Mouse (Mus musculus) liver, embryonic 11.5 days (tissue): Measurements from ENCODE around the gene Nxpe4. TPM values are rescaled to one million over a fixed set of nuclear protein-coding genes. Genes with fewer than 3 reads are reported as not detected.

Experiments used
- ATAC-seq: fragments of 200-750 bp; cut with Nextera tagmentation; replicated peaks from 2 replicates; pipeline ENCODE4 v1.8.0; 2017; ENCODE audit warnings: moderate number of reproducible peaks, mild to moderate bottlenecking, moderate TSS enrichment, moderate library complexity; ENCODE audit not compliant: low FRiP score
- DNase-seq: peaks from one replicate; pipeline ENCODE4 v3.0.0-alpha.2; 2017; ENCODE audit warnings: low spot score
- H3K27ac ChIP-seq: fragments of 300-500 bp; sonication (generic); 2 replicates; pipeline ENCODE4 v1.5.1; 2014; ENCODE audit warnings: mild to moderate bottlenecking, low read depth, low read length, control low read depth
- H3K27me3 ChIP-seq: fragments of 300-500 bp; sonication (generic); replicated peaks from 2 replicates; pipeline ENCODE4 v1.6.1; 2014; ENCODE audit warnings: low read length, mixed read lengths; ENCODE audit not compliant: control insufficient read depth, insufficient read depth
- H3K36me3 ChIP-seq: fragments of 300-500 bp; sonication (generic); 2 replicates; pipeline ENCODE4 v1.6.1; 2014; ENCODE audit warnings: mild to moderate bottlenecking, low read length, moderate library complexity, mixed read lengths; ENCODE audit not compliant: control insufficient read depth, insufficient read depth
- H3K4me1 ChIP-seq: fragments of 300-500 bp; sonication (generic); replicated peaks from 2 replicates; pipeline ENCODE4 v1.6.1; 2014; ENCODE audit warnings: low read length, mixed read lengths; ENCODE audit not compliant: control insufficient read depth, insufficient read depth
- H3K4me2 ChIP-seq: fragments of 300-500 bp; sonication (generic); 2 replicates; pipeline ENCODE4 v1.6.1; 2014; ENCODE audit warnings: mild to moderate bottlenecking, control low read depth, moderate library complexity
- H3K4me3 ChIP-seq: fragments of 300-500 bp; sonication (generic); 2 replicates; pipeline ENCODE4 v1.5.1; 2014; ENCODE audit warnings: low read depth, low read length, control low read depth
- H3K9ac ChIP-seq: fragments of 300-500 bp; sonication (generic); 2 replicates; pipeline ENCODE4 v1.6.1; 2014; ENCODE audit warnings: low read depth, low read length, control low read depth
- H3K9me3 ChIP-seq: fragments of 300-500 bp; sonication (generic); 2 replicates; pipeline ENCODE4 v1.6.1; 2016; ENCODE audit warnings: low read length, inconsistent platforms, mixed read lengths; ENCODE audit not compliant: control insufficient read depth
- WGBS: fragments of 180-500 bp; shearing (Covaris S2); extraction: QIAGEN DNeasy Blood & Tissue Kit; methylation state at CpG from one replicate; pipeline ENCODE4 v1.1.7; 2014; 5-methylcytosine and 5-hydroxymethylcytosine counted together
- polyA plus RNA-seq: library from polyadenylated mRNA; unstranded; fragments of >200 nt; fragmentation: Nextera tagmentation; extraction: Ambion mirVana; gene quantifications from 2 replicates; pipeline ENCODE4 v1.2.1, GENCODE M21; 2014

Gene Nxpe4
- polyA plus RNA-seq, 1 experiment from 2014 or later: 10.0 TPM

DNA sequence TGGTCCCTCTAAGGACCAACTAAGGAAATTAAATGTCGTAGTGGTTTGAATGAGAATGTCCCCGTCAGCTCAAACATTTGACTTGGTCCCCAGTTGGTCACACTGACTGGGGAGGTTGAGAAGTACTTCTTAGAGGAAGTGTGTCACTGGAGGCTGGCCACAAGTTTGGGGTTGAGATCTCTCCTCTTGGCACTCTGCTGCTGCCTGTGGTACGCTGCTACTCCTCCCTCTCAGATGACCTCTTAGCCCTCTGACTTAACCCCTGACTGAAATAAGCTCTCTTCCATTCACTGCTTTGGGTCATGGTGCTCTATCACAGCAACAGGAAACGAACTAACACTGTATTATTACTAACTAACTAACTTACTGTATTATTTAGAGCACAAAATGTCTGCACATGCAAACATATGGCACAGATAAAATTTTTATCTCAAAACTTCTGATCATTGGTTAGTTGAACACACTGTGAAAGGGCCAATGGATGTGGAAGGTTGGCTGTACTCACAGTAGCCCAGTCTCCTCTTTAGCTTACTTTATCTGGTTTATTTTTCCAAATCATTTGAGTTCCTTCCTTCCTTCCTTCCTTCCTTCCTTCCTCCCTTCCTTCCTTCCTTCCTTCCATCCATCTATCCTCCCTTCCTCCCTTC, 211.5 kb downstream of the Nxpe4 start:
- Histone ChIP-seq H3K27ac (no peak overlapping the region), H3K4me2 (no peak overlapping the region), H3K9me3 (no peaks in the 10 kb centered on the region), H3K9ac (no peak overlapping the region), H3K4me1 (peaks cover 6% of the 10 kb centered on the region; the same call in 1 of the 2 replicates), H3K27me3 (no peaks in the 10 kb centered on the region), H3K36me3 (no peaks in the 10 kb centered on the region), H3K4me3 (no peak overlapping the region)
- no peak for DNase-seq
- ATAC-seq: peak; percentile 69; the same call in 1 of the 2 replicates
- WGBS: 56% methylated on average over 4 of the region's 4 CpGs

DNA sequence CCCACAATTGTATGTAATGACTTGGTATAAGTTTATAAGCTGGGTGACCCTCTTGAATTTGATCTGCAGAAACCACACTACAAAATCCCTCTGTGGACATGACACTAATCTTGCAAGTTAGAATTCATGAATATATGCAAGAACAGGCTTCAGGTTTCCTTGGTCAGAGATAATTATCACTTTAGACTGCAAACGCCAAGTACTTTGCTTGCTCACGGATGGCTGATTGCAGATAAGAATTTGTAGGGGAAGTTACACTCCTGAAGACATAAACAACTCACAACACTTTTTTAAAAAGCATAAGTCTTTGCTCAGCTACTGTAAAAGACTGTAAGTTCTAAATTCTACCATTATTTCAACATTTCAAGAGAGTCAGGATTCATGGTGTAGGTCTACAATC, 212.5 kb downstream of the Nxpe4 start:
- ATAC-seq: no peak
- Histone ChIP-seq H3K9ac (no peak overlapping the region), H3K4me2 (no peak overlapping the region), H3K27ac (no peak overlapping the region), H3K9me3 (no peaks in the 10 kb centered on the region), H3K4me1 (peaks cover 6% of the 10 kb centered on the region; the same call in 1 of the 2 replicates), H3K36me3 (no peaks in the 10 kb centered on the region), H3K4me3 (no peak overlapping the region), H3K27me3 (no peaks in the 10 kb centered on the region)
- WGBS: 24% methylated on average over 2 of the region's 2 CpGs
- DNase-seq: no peak

DNA sequence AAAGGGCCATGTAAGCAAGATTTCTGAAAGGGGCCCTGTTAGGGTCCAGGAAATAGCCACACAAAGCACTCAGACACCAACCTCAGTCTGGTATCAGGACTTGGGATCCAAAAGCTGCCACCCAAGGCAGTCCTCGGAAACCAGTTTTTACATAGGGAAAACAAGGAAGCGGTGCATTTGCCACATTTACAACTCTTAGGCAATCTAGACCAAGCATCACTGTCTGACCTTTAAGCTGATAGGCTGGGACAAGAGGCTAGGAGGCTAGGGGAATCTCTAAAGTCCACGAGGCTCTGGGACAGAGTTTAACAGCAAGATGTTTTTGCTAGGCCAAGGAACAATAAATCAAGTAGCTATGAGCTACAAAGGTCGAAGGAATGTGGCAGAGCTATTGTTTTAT, 226.6 kb downstream of the Nxpe4 start:
- Histone ChIP-seq H3K27me3 (no peaks in the 10 kb centered on the region), H3K36me3 (no peaks in the 10 kb centered on the region), H3K4me3 (no peak overlapping the region), H3K4me1 (no peaks in the 10 kb centered on the region), H3K4me2 (no peak overlapping the region), H3K9me3 (no peaks in the 10 kb centered on the region), H3K27ac (no peak overlapping the region), H3K9ac (no peak overlapping the region)
- WGBS: 64% methylated on average over 4 of the region's 4 CpGs
- ATAC-seq (no peak), DNase-seq (no peak)

DNA sequence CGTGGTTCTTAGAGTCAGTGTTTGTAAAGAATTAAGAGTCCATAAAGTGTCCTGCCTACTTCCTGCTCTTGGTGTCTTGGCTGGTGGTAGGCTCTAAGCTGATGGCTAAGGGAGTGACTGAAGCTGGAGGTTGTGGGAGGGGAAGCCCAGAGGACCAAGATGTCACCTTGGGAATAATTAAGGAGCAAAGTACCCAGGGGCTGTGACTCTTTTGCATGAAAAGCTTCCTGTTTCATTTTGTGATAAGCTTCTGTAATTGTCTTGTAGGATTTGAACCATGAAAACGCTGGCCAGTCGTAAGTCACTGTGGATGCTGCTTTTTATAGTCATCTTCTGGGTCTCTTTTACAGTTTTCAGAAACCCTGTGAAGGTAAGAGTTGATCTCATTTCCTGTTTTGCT, 228.2 kb downstream of the Nxpe4 start:
- Histone ChIP-seq H3K4me1 (no peaks in the 10 kb centered on the region), H3K27me3 (no peaks in the 10 kb centered on the region), H3K4me3 (no peak overlapping the region), H3K4me2 (no peak overlapping the region), H3K9ac (no peak overlapping the region), H3K9me3 (no peaks in the 10 kb centered on the region), H3K36me3 (no peaks in the 10 kb centered on the region), H3K27ac (no peak overlapping the region)
- no peak for ATAC-seq
- DNase-seq: no peak
- WGBS: 63% methylated on average over 3 of the region's 3 CpGs

DNA sequence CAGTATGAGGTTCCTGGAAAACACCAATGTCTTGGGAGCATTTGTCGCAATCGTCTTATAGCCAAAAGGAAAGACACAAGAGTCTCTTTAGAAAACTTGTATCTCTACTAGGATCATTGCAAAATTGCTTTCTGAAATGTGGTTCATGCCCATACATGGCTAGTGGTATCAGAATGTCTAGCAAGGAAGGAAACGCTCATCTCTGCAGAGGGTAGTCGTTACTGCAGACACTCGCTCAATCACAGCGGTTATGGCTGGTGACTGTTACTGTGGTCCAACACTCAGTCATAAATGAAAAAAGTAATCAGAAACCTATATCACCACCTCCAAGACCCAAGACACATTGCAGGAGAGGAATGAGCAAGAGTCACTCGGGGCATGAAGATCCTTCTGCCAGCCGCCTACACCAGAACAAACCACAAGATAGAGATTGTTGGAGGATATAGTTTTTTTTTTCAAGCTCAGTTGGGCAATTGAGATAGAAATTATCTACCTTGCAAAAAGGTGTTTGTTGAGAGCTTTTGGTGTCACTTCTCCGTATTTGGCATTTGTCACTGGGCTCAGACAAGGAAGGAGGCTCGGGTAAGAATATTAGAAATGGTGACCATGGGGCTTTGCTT, 241.9 kb downstream of the Nxpe4 start:
- Histone ChIP-seq H3K27me3 (no peaks in the 10 kb centered on the region), H3K9ac (no peak overlapping the region), H3K4me2 (no peak overlapping the region), H3K4me3 (no peak overlapping the region), H3K36me3 (no peaks in the 10 kb centered on the region), H3K27ac (no peak overlapping the region), H3K9me3 (no peaks in the 10 kb centered on the region), H3K4me1 (no peaks in the 10 kb centered on the region)
- WGBS: 85% methylated on average over 10 of the region's 10 CpGs
- ATAC-seq (no peak), DNase-seq (no peak)

DNA sequence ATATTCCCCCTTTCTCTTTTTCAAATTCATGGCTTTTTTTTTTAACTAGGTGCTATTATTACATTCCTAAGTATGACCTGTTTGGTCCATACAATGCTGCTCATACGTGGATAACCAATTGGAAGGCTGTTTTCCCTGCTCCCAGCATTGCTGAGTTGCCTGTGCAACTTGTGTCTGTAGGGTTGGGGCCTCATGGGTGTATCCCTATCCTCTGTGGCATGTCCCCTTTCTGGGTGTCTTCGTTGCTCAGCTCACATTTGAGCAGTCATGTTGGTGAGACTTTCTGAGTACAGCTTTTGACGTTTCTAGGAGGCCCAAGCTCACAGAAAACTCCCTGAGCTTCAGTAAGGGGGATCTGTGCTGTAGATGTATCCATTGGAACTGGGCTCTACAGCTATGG, 242.9 kb downstream of the Nxpe4 start:
- WGBS: 57% methylated on average over 3 of the region's 3 CpGs
- Histone ChIP-seq H3K4me1 (no peaks in the 10 kb centered on the region), H3K9ac (no peak overlapping the region), H3K9me3 (no peaks in the 10 kb centered on the region), H3K4me3 (no peak overlapping the region), H3K27ac (no peak overlapping the region), H3K27me3 (no peaks in the 10 kb centered on the region), H3K36me3 (no peaks in the 10 kb centered on the region), H3K4me2 (no peak overlapping the region)
- ATAC-seq (no peak), DNase-seq (no peak)

DNA sequence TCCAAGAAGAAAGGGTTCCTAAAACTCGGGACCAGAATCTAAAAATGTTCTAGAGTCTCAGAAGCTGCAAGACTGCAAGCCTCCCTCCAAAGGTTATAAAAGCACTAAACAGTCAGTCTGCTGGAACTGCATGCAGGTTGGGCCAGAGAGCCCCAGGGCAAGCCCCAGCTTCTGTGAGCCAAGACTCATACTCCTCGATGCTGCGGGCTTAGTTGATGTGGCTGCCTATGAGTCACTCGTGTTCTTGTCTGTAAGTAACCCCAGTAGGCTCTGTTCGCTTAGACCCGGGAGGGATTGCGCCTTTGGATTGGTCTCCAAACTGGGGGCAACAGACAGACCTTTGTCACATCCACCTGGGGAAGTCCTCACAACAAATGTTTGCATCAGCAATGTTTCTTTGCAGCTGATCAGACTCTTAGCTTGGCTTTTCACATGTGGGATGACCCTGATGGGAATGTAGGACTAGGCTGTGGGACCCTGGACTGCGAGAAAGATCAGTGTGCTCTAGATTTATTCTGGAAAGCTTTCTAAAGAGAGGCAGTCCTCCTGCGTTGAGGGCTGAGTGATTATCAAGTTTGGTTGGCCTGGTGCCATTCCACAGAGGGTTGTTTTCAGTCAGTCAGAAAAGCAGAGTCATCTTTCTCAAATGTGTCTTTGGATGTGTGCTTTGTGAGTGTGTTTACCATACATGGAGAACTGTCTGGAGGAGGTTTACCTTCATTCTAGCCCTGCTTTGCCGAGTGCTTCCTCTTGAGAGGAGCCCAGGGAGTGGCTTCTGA, 245.9 kb downstream of the Nxpe4 start:
- Histone ChIP-seq H3K9ac (no peak overlapping the region), H3K4me2 (no peak overlapping the region), H3K27me3 (no peaks in the 10 kb centered on the region), H3K4me1 (no peaks in the 10 kb centered on the region), H3K27ac (no peak overlapping the region), H3K36me3 (no peaks in the 10 kb centered on the region), H3K9me3 (no peaks in the 10 kb centered on the region), H3K4me3 (no peak overlapping the region)
- ATAC-seq (no peak), DNase-seq (no peak)
- 74% methylated on average over 10 of the region's 10 CpGs for whole genome bisulfite sequencing

DNA sequence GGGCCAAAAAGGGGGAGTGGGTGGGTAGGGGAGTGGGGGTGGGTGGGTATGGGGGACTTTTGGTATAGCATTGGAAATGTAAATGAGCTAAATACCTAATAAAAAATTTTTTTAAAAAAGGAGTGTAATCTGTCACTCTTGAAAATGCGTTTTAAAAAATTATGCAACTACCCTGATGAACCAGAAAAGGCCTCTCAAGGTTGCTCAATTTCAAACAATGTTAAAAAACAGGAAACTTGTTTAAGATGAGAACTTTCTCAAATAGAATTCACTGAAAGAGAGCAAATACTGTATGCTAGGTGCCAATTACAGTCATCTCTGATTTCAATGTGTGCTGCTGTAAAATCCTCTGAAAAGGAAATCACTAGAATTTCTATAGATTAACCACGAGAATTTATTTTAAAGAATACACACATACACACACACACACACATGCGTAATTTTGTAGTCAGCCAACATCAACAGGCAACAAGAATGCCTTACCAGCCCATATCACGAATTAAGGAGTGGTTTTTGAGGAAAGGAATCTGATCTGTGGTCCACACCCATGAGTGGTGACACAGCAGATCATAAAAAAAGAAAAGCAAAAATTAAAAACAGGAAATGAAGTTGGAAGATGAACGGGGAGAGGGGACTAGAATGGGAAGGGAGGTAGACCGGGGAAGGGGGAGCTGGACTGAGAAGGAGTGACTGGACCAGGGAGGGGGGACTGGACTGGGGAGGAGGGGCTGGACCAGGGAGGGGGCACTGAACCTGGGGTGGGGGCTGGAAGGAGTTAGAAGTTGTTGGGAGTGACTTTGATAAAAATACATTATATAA, 248.6 kb downstream of the Nxpe4 start:
- no peak for ATAC-seq
- H3K4me3 ChIP-seq: no peak overlapping the region
- no peaks in the 10 kb centered on the region for H3K9me3 ChIP-seq

More for the DNA sequence above, 248.6 kb downstream of the Nxpe4 start:
- H3K4me2 ChIP-seq: no peak overlapping the region
- no peak for DNase-seq
- WGBS: 68% methylated on average over 6 of the region's 6 CpGs
- no peak overlapping the region for H3K27ac ChIP-seq
- no peaks in the 10 kb centered on the region for H3K4me1 ChIP-seq
- H3K9ac ChIP-seq: no peak overlapping the region
- no peaks in the 10 kb centered on the region for H3K36me3 ChIP-seq
- H3K27me3 ChIP-seq: no peaks in the 10 kb centered on the region
